Mouse (Mus musculus): ENCODE data around the gene Pecam1.
A peak's percentile ranks its signal among the peaks of the same experiment; 100 is the strongest.
"Not testable (repeated sequence)": the region's sequence is repeated elsewhere in the genome, so short reads cannot be mapped to it uniquely, and the experiment has no call there.

Gene Pecam1

GRCm38 (mm10) chr11:106665328-106665727 is 85.1 kb downstream of the Pecam1 start:
- no peak for DNase-seq

- DNase-seq: no peak
These were observed 85.7 kb downstream of the Pecam1 start for GRCm38 (mm10) chr11:106664691-106665090.

DNA sequence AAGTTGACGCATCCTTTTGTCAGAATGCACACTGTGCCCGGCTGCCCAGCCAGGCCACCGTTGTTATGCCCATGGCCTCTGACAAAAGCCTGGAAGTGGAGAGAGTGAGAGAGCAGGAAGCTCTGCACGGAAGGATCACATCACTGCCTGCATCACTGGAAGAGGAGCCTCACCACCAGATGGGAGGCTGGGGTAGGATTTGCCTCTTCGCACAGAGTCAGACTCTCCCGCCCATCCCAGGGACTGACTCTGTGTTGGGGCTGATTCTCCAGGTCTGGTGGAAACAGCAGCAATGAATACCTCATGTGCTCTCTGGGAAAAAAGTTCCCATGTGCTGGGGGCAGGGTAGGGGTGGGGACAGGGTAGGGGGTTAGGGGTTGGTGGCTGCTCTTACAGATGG is 86.6 kb downstream of the Pecam1 start:
- peak; percentile 33 to 38 for DNase-seq

DNA sequence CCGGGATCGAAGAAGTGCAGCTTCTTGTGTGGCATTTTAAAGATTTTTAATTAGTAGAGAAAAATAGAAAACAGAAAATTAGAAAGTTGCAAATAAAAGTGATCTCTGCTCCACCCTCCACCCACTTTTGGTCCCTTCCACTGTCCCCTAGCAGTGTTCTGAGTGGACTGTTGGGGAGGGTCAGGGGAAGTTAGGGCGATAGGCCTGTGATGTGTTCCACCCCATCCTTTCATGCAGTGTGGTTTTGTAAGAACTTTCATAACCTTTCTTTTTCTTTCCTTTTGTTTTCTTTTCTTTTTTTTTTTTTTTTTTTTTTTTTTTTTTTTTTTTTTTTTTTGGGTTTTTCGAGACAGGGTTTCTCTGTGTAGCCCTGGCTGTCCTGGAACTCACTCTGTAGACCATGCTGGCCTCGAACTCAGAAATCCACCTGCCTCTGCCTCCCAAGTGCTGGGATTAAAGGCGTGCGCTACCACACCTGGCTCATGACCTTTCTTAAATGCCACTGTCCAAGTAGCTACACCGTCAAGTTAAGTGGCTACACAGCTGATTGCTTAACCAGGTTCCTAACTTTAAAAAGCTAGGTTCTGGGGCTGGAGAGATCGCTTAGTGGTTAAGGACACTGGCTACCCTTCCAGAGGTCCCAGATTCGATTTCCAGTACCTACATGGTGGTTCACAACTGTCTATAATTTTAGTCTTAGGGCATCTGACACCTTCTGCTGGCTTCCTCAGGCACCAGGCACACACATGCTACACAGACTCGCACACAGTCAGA is 87.6 kb downstream of the Pecam1 start:
- DNase-seq: no peak

DNA sequence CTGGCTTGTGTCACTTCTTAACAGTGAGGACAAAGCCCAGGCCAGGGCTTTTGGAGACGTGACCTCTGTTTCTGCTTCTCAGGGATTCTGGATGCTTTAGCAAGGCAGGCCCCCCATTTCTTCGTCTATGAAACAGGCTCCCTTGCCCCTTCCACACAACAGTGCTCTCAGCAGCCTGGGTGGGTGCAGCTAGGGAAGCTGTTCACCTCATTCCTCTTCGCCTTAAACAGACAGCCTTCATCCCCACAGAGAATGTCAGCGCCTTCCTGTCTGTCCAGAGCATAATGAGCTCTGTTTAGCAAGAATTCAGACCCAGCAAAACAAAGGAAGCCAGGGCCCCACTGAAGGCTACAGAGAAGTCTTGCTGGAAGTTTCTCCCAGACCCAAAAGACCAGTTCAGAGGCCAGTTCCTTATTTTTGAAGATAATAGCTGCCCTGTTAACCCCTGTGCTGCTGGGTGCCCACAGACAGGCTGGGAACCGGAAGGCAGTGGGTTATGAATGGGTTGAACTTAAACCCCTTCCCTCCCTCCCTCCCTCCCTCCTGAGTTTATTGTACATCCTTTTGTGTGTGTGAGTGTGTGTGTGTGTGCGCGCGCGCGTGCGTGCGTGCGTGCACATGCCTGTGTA is 89.9 kb downstream of the Pecam1 start:
- DNase-seq: no peak

DNA sequence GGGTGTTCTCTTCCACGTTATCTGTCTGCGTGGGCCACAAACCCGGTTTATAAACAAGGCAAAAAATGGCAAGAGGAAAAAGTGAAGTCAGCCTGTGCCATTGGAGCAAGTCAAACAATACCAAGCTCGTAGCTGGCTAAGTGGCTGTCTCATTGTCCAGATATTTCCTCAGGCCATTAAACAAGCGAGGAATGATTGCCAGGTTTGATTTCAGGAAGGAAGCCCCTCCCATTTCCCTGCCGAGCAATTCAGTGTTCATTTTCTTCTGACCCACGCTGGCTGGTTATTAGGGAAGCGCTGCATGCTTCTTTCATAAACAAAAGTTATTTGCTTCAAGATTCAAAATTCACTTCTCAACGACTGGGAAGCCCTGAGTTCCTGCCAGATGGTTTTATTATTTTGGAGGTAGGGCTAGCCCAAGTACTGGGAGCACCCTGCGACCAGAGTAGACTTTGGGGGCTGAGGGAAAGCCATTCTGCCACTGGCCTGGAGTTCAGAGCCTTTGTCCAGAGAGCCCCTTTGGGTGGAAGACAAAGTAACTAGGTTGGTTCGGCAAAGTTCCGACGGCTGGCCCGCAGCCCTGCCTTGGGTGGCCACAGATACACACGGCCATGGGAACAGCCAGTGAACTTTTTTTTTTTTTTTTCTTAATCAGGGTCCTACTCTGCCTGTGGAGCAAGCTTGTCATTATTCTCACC is 90.7 kb downstream of the Pecam1 start:
- no peak for DNase-seq

DNA sequence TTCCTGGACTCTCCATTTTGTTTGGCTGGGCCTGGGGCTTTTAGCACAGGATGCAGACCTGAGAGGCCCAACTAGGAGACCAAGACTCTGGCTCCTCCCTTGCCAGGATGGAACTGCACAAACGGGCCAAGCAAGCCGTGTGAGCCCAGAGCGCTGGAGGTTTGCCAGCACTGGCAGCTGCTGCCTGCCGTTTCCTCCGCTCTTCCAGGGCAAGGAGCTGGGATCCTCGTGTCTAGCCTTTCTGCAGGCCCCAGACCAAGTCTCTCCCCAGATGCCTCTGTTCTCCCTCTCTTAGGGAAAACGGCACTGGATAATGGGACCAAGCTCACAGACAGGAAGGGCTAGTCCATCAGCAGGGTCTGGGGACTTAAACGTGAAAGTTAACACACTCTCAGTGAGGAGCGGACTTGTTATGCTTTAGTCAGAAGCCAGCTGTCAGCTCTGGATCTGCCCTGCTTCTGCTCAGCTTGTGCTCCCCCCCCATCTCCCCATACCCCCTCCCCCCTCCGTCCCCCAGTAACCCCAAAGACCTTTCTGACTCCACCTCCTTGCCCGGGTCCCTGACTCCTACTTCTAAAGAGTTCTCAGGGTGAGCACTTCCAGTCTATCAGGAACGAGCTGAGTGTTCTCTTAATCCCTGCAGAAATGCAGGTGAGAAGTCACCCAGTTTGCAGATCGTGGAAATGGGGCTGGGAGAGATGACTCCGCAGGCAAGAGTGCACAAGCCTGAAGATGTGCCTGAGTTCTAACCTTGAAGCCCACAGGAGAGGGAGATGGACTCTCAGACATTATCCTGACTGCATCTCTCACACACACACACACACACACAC is 92.2 kb downstream of the Pecam1 start:
- DNase-seq: peak; percentile 91 to 94

DNA sequence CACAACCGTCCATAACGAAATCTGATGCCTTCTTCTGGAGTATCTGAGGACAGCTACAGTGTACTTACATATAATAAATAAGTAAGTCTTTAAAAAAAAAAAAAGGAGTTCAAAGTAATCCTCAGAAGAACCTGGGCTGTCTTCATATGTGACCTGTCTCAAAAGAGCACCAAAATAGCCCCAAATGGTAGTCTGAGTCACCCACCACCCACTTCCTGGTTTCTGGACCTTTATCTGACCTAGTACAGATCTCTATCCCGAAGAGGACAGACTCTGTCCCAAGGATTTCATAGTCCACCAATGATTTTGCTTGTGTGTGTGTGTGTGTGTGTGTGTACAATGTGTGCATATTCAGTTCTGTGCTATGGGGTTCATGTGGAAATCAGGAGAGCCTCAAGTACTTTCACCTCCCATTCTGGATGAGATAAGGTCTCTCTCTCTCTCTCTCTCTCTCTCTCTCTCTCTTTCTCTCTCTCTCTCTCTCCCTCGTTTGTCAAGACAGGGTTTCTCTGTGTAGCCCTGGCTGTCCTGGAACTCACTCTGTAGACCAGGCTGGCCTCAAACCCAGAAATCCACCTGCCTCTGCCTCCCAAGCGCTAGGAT is 93.4 kb downstream of the Pecam1 start:
- DNase-seq: not testable (repeated sequence)

DNA sequence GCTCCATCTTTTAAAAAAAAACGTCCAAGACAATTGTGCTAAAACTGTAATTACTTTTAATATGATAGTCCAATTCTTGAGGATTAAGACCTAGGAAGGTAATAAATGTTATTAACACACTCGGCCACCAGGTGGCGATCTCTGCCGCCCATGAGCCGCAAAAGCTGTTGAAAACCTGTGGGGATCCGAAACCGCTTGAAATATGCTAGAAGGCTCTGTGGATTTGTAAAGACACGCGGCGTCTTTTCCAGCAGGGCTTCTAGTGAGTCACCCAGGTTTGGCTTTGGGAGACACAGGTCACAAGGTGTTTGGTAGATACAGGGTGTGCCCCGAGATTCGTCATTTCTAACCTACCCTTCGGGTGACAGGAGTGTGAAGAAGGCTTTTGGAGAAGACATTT is 102.1 kb downstream of the Pecam1 start:
- DNase-seq: peak; percentile 80 to 86

DNA sequence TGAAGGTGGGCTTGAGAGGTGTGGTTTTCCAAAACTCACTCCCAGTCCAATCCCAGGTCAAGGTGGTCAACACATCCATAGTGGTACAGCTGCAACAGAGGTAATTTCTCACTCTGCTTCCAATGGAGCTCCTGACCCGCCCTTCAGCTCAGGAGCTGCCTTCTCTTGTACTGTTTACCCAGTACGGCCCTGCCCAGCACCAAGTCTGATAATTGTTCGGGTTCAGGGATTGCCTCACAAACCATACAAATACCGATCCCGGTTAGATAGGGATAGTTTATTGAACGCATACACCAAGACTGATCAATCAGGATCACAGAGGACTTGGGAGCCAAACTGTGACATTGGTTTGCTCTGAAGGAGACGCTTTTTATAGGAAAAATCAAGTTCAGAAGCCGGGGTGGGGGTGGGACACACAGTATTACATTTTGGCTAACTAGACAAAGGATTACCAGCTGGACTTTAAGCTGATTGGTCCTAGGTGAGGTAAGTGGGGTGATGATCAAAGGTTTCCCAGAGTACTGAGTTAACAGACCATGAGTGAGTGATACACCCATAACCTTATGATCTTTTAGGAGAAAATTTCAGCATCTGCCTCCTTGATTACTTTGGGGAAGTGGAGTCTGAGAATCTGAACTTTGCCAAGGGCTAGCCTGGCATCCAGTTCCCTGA is 107.3 kb downstream of the Pecam1 start:
- no peak for DNase-seq

- DNase-seq: no peak
These were observed 108.8 kb downstream of the Pecam1 start for GRCm38 (mm10) chr11:106641580-106641979.

- DNase-seq: no peak
These were observed 110.4 kb downstream of the Pecam1 start for GRCm38 (mm10) chr11:106640059-106640458.

DNA sequence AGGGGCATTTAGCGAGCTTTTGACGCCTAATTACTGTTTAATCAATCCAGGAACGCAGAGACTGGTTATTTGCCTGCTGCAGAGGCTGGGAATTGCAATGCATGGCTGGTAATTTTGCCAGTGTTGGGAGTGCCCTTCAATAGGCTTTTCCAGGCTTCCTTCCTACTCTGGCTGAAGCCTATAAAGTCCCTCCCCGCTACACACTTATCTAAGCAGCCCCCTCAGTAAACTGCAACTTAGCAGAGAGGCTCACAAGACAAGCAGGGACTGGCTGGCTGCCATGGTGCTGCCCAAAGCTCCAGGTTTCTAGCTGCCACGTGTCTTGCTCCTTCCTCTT is 111.1 kb downstream of the Pecam1 start:
- no peak for DNase-seq

GRCm38 (mm10) chr11:106638551-106639355 is 111.7 kb downstream of the Pecam1 start:
- DNase-seq: no peak

- no peak for DNase-seq
These were observed 112.7 kb downstream of the Pecam1 start for GRCm38 (mm10) chr11:106637754-106638153.

- DNase-seq: no peak
These were observed 114.5 kb downstream of the Pecam1 start for GRCm38 (mm10) chr11:106635946-106636345.

DNA sequence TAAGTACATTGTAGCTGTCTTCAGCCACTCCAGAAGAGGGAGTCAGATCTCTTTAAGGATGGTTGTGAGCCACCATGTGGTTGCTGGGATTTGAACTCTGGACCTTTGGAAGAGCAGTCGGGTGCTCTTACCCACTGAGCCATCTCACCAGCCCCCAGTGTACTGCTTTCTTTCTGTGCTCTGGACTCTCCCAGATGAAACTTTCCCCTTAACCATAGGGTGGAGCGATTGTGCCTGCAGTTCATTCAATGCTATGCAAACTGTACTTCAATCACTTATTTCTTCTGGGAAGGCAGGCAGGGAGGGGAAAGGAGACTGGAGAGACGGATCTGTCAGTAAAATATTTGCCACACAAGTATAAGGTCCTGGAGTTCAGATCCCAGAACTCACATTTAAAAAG is 116.3 kb downstream of the Pecam1 start:
- not testable (repeated sequence) for DNase-seq

DNA sequence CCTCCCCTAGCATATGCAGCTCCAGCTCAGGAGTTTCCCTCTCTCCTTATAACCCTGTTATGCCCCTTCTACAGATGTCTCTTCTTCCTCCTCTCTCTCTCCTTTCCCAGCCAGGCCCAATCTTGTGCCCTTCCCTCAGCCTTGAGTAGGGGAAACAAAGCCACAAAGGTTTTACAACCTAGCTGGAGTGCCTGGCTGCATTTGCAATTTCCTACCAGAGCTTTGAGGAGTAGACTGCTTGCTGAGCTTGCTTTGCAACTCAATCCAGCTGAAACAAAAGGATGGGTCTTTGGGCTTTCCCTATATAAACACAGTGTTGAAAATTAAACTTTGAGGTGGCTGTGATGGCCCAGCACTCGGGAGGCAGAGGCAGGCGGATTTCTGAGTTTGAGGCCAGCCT is 117.0 kb downstream of the Pecam1 start:
- DNase-seq: no peak

GRCm38 (mm10) chr11:106627692-106628091 is 122.7 kb downstream of the Pecam1 start:
- DNase-seq: peak; percentile 70 to 83

DNA sequence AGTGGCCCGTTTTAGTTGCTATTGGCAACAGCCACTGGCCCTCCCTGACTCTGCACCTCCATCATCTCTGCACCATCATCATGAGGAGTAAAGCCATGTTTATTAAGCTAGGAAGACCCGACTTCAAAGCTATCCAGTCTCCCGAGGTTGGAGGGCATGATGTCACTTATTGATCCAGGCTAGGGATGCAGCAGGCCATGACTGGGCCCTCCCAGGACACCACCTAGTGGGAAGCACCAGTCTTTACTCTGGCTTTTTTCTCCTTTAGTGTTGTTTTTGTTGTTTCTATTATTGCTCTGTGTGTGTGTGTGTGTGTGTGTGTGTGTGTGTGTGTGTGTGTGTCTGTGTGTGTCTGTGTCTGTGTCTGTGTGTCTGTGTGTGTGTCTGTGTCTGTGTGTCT is 124.9 kb downstream of the Pecam1 start:
- no peak for DNase-seq

DNA sequence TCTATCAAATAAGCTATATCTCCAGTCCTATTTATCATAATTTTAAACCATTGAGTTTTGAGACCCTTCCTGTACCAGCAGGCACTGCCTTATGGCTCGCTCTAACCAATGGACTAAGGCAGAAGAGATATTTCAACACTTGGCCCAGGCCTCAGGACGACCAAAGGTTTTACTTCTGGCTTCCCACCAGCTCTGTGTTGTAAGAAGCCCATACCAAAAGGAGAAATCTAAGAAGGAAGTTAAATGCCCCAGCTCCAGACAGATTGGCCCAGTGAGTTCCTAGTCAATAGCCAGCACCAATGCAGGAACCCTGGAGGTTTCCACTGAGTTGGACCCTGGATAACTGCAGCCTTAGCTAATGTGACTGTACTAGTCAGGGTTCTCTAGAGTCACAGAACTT is 126.8 kb downstream of the Pecam1 start:
- DNase-seq: no peak

Measured in cerebellum, postnatal 25 days (tissue).